Mouse (Mus musculus): ENCODE results near the gene Arhgap23. TPM values are rescaled to one million over a fixed set of nuclear protein-coding genes. Genes with fewer than 3 reads are reported as not detected.
A peak's percentile ranks its signal among the peaks of the same experiment; 100 is the strongest.

The Arhgap23 gene
- polyA plus RNA-seq, 1 experiment from 2014 or later: 9.5 TPM

GRCm38 (mm10) chr11:97520541-97520940 lies 105.2 kb downstream of the Arhgap23 start:
- Histone ChIP-seq H3K27me3 (replicated peaks; ENCODE audit: control insufficient read depth, insufficient read depth, low read length) (no peaks in the 10 kb centered on the region), H3K36me3 (ENCODE audit: control insufficient read depth, insufficient read depth, low read length) (0 out of 2 replicates have a peak, but pooled peaks cover 4% of the 10 kb centered on the region), H3K9me3 (ENCODE audit: control insufficient read depth, low read length) (no peaks in the 10 kb centered on the region), H3K4me1 (ENCODE audit: control insufficient read depth, insufficient read depth, low read length) (no peaks in the 10 kb centered on the region), H3K27ac (replicated peaks; ENCODE audit: low read depth, low read length) (no peak overlapping the region), H3K4me2 (ENCODE audit: low read depth, low read length) (no peak overlapping the region), H3K9ac (ENCODE audit: low read depth, low read length) (no peak overlapping the region), H3K4me3 (ENCODE audit: low read depth, low read length) (no peak overlapping the region)
- ATAC-seq (ENCODE audit: low read depth): no peak
- WGBS: 91% methylated on average over 7 of the region's 7 CpGs
- no peak for DNase-seq (ENCODE audit: low spot score)

- no peak for ATAC-seq (ENCODE audit: low read depth)
- Histone ChIP-seq H3K9me3 (ENCODE audit: control insufficient read depth, low read length) (no peaks in the 10 kb centered on the region), H3K27ac (replicated peaks; ENCODE audit: low read depth, low read length) (no peak overlapping the region), H3K4me1 (ENCODE audit: control insufficient read depth, insufficient read depth, low read length) (no peaks in the 10 kb centered on the region), H3K27me3 (replicated peaks; ENCODE audit: control insufficient read depth, insufficient read depth, low read length) (no peaks in the 10 kb centered on the region), H3K36me3 (ENCODE audit: control insufficient read depth, insufficient read depth, low read length) (0 out of 2 replicates have a peak, but pooled peaks cover 4% of the 10 kb centered on the region), H3K9ac (ENCODE audit: low read depth, low read length) (no peak overlapping the region), H3K4me3 (ENCODE audit: low read depth, low read length) (no peak overlapping the region), H3K4me2 (ENCODE audit: low read depth, low read length) (no peak overlapping the region)
- 80% methylated on average over 29 of the region's 29 CpGs for WGBS
- no peak for DNase-seq (ENCODE audit: low spot score)
Observed at GRCm38 (mm10) chr11:97521741-97522474, 106.6 kb downstream of the Arhgap23 start.

GRCm38 (mm10) chr11:97523107-97523506 lies 107.8 kb downstream of the Arhgap23 start:
- Histone ChIP-seq H3K9ac (ENCODE audit: low read depth, low read length) (no peak overlapping the region), H3K4me2 (ENCODE audit: low read depth, low read length) (no peak overlapping the region), H3K36me3 (ENCODE audit: control insufficient read depth, insufficient read depth, low read length) (0 out of 2 replicates have a peak, but pooled peaks cover 4% of the 10 kb centered on the region), H3K27me3 (replicated peaks; ENCODE audit: control insufficient read depth, insufficient read depth, low read length) (no peaks in the 10 kb centered on the region), H3K9me3 (ENCODE audit: control insufficient read depth, low read length) (no peaks in the 10 kb centered on the region), H3K27ac (replicated peaks; ENCODE audit: low read depth, low read length) (no peak overlapping the region), H3K4me1 (ENCODE audit: control insufficient read depth, insufficient read depth, low read length) (no peaks in the 10 kb centered on the region), H3K4me3 (ENCODE audit: low read depth, low read length) (no peak overlapping the region)
- ATAC-seq (ENCODE audit: low read depth) (no peak), DNase-seq (ENCODE audit: low spot score) (no peak)
- 83% methylated on average over 14 of the region's 14 CpGs for WGBS

- no peak for ATAC-seq (ENCODE audit: low read depth)
- no peak for DNase-seq (ENCODE audit: low spot score)
Observed at GRCm38 (mm10) chr11:97523827-97524261, 108.5 kb downstream of the Arhgap23 start.

GRCm38 (mm10) chr11:97524306-97524705 lies 109.0 kb downstream of the Arhgap23 start:
- Histone ChIP-seq H3K4me2 (ENCODE audit: low read depth, low read length) (no peak overlapping the region), H3K9me3 (ENCODE audit: control insufficient read depth, low read length) (no peaks in the 10 kb centered on the region), H3K9ac (ENCODE audit: low read depth, low read length) (no peak overlapping the region), H3K27ac (replicated peaks; ENCODE audit: low read depth, low read length) (no peak overlapping the region), H3K27me3 (replicated peaks; ENCODE audit: control insufficient read depth, insufficient read depth, low read length) (no peaks in the 10 kb centered on the region), H3K4me3 (ENCODE audit: low read depth, low read length) (no peak overlapping the region), H3K4me1 (ENCODE audit: control insufficient read depth, insufficient read depth, low read length) (no peaks in the 10 kb centered on the region), H3K36me3 (ENCODE audit: control insufficient read depth, insufficient read depth, low read length) (0 out of 2 replicates have a peak, but pooled peaks cover 3% of the 10 kb centered on the region)
- 40% methylated on average over 9 of the region's 9 CpGs for WGBS
- ATAC-seq (ENCODE audit: low read depth): no peak
- DNase-seq (ENCODE audit: low spot score): no peak

More at GRCm38 (mm10) chr11:97523827-97524261, 108.5 kb downstream of the Arhgap23 start:
- no peak overlapping the region for H3K27ac ChIP-seq (replicated peaks; ENCODE audit: low read depth, low read length)
- 8% methylated on average over 1 of the region's 1 CpGs for WGBS
- H3K27me3 ChIP-seq (replicated peaks; ENCODE audit: control insufficient read depth, insufficient read depth, low read length): no peaks in the 10 kb centered on the region
- no peaks in the 10 kb centered on the region for H3K4me1 ChIP-seq (ENCODE audit: control insufficient read depth, insufficient read depth, low read length)
- 0 out of 2 replicates have a peak, but pooled peaks cover 4% of the 10 kb centered on the region for H3K36me3 ChIP-seq (ENCODE audit: control insufficient read depth, insufficient read depth, low read length)
- H3K9ac ChIP-seq (ENCODE audit: low read depth, low read length): 0 out of 2 replicates have a peak overlapping the region, but pooled peaks have one; percentile 19
- H3K4me2 ChIP-seq (ENCODE audit: low read depth, low read length): no peak overlapping the region
- H3K9me3 ChIP-seq (ENCODE audit: control insufficient read depth, low read length): no peaks in the 10 kb centered on the region
- H3K4me3 ChIP-seq (ENCODE audit: low read depth, low read length): no peak overlapping the region

- H3K27ac ChIP-seq (replicated peaks; ENCODE audit: low read depth, low read length): no peak overlapping the region
- H3K36me3 ChIP-seq (ENCODE audit: control insufficient read depth, insufficient read depth, low read length): no peaks in the 10 kb centered on the region
- H3K9me3 ChIP-seq (ENCODE audit: control insufficient read depth, low read length): no peaks in the 10 kb centered on the region
- DNase-seq (ENCODE audit: low spot score): no peak
- no peak for ATAC-seq (ENCODE audit: low read depth)
- no peak overlapping the region for H3K4me3 ChIP-seq (ENCODE audit: low read depth, low read length)
- H3K27me3 ChIP-seq (replicated peaks; ENCODE audit: control insufficient read depth, insufficient read depth, low read length): no peaks in the 10 kb centered on the region
- H3K4me1 ChIP-seq (ENCODE audit: control insufficient read depth, insufficient read depth, low read length): no peaks in the 10 kb centered on the region
- H3K9ac ChIP-seq (ENCODE audit: low read depth, low read length): no peak overlapping the region
- no peak overlapping the region for H3K4me2 ChIP-seq (ENCODE audit: low read depth, low read length)
- WGBS: 85% methylated on average over 6 of the region's 6 CpGs
Observed at GRCm38 (mm10) chr11:97525313-97525712, 110.0 kb downstream of the Arhgap23 start.

GRCm38 (mm10) chr11:97528282-97528808 lies 113.0 kb downstream of the Arhgap23 start:
- WGBS: 60% methylated on average over 18 of the region's 18 CpGs
- no peak overlapping the region for H3K9ac ChIP-seq (ENCODE audit: low read depth, low read length)
- ATAC-seq (ENCODE audit: low read depth) (no peak), DNase-seq (ENCODE audit: low spot score) (no peak)
- peaks cover 17% of the 10 kb centered on the region for H3K27me3 ChIP-seq (replicated peaks; ENCODE audit: control insufficient read depth, insufficient read depth, low read length)
- no peak overlapping the region for H3K4me2 ChIP-seq (ENCODE audit: low read depth, low read length)
- H3K36me3 ChIP-seq (ENCODE audit: control insufficient read depth, insufficient read depth, low read length): no peaks in the 10 kb centered on the region
- no peak overlapping the region for H3K27ac ChIP-seq (replicated peaks; ENCODE audit: low read depth, low read length)
- H3K4me1 ChIP-seq (ENCODE audit: control insufficient read depth, insufficient read depth, low read length): peaks cover 6% of the 10 kb centered on the region; the same call in 1 of the 2 replicates
- no peaks in the 10 kb centered on the region for H3K9me3 ChIP-seq (ENCODE audit: control insufficient read depth, low read length)
- no peak overlapping the region for H3K4me3 ChIP-seq (ENCODE audit: low read depth, low read length)

- H3K4me2 ChIP-seq (ENCODE audit: low read depth, low read length): no peak overlapping the region
- peaks cover 10% of the 10 kb centered on the region; the same call in 1 of the 2 replicates for H3K4me1 ChIP-seq (ENCODE audit: control insufficient read depth, insufficient read depth, low read length)
- H3K9ac ChIP-seq (ENCODE audit: low read depth, low read length): no peak overlapping the region
- DNase-seq (ENCODE audit: low spot score): no peak
- WGBS: 86% methylated on average over 5 of the region's 6 CpGs
- H3K4me3 ChIP-seq (ENCODE audit: low read depth, low read length): no peak overlapping the region
- no peaks in the 10 kb centered on the region for H3K9me3 ChIP-seq (ENCODE audit: control insufficient read depth, low read length)
- H3K36me3 ChIP-seq (ENCODE audit: control insufficient read depth, insufficient read depth, low read length): no peaks in the 10 kb centered on the region
- no peak overlapping the region for H3K27ac ChIP-seq (replicated peaks; ENCODE audit: low read depth, low read length)
- ATAC-seq (ENCODE audit: low read depth): no peak
- H3K27me3 ChIP-seq (replicated peaks; ENCODE audit: control insufficient read depth, insufficient read depth, low read length): peaks cover 34% of the 10 kb centered on the region
Observed at GRCm38 (mm10) chr11:97530069-97530468, 114.7 kb downstream of the Arhgap23 start.
